Mouse (Mus musculus) CD8-positive naive resting alpha-beta T cell, adult 57 days (primary cell): ENCODE measurements around the gene Gm8897. TPM values are rescaled to one million over a fixed set of nuclear protein-coding genes. Genes with fewer than 3 reads are reported as not detected.

ENCODE experiments used
- total RNA-seq: library from RNA; stranded (reverse); gene quantifications from one replicate; pipeline ENCODE4 v1.2.4, GENCODE M21; 2023

The Gm8897 gene
- total RNA-seq, result not detected

GRCm38 (mm10) chr5:11416118-11416517 is at the start of gene Gm8897:
Gene Gm8897, plus strand, starts transcription at chr5:11416418.

Other genes starting within 250 kb of the Gm8897 start
- gene Gm5861, start 233.3 kb upstream of the Gm8897 start, total RNA-seq, result not detected
- not detected for gene Gm8890, start 160.4 kb upstream of the Gm8897 start, total RNA-seq
- gene Speer1, start 74.9 kb upstream of the Gm8897 start, total RNA-seq, result not detected
- gene Gm8906, start 86.3 kb downstream of the Gm8897 start, total RNA-seq, result not detected
- gene Gm6460, start 178.5 kb downstream of the Gm8897 start, total RNA-seq, result not detected